Mouse (Mus musculus) limb, embryonic 11.5 days (tissue): ENCODE measurements around the gene Plcl2. TPM values are rescaled to one million over a fixed set of nuclear protein-coding genes. Genes with fewer than 3 reads are reported as not detected.
"Not testable (repeated sequence)": the region's sequence is repeated elsewhere in the genome, so short reads cannot be mapped to it uniquely, and the experiment has no call there.

Experiments used
- ATAC-seq: fragments of 200-750 bp; cut with Nextera tagmentation; 2 replicates; pipeline ENCODE4 v1.8.0; 2017; ENCODE audit warnings: low read depth; ENCODE audit not compliant: insufficient number of reproducible peaks, low FRiP score, low TSS enrichment
- DNase-seq: peaks from one replicate; pipeline ENCODE4 v3.0.0-alpha.2; 2015; ENCODE audit warnings: low spot score
- H3K27ac ChIP-seq: fragments of 300-500 bp; sonication (generic); replicated peaks from 2 replicates; pipeline ENCODE4 v1.5.1; 2014; ENCODE audit warnings: low read depth, mild to moderate bottlenecking, low read length
- H3K27me3 ChIP-seq: fragments of 300-500 bp; sonication (generic); 2 replicates; pipeline ENCODE4 v1.6.1; 2014; ENCODE audit warnings: mild to moderate bottlenecking, low read length, mixed read lengths; ENCODE audit not compliant: control insufficient read depth, insufficient read depth
- H3K36me3 ChIP-seq: fragments of 300-500 bp; sonication (generic); 2 replicates; pipeline ENCODE4 v1.6.1; 2014; ENCODE audit warnings: mild to moderate bottlenecking, low read length, moderate library complexity, mixed read lengths; ENCODE audit not compliant: control insufficient read depth, insufficient read depth
- H3K4me1 ChIP-seq: fragments of 300-500 bp; sonication (generic); 2 replicates; pipeline ENCODE4 v1.6.1; 2014; ENCODE audit warnings: low read length, mixed read lengths; ENCODE audit not compliant: control insufficient read depth, insufficient read depth
- H3K4me2 ChIP-seq: fragments of 300-500 bp; sonication (generic); 2 replicates; pipeline ENCODE4 v1.6.1; 2014; ENCODE audit warnings: low read depth, mild to moderate bottlenecking, moderate library complexity; ENCODE audit not compliant: severe bottlenecking
- H3K4me3 ChIP-seq: fragments of 300-500 bp; sonication (generic); 2 replicates; pipeline ENCODE4 v1.5.1; 2014; ENCODE audit warnings: low read depth, low read length
- H3K9ac ChIP-seq: fragments of 300-500 bp; sonication (generic); 2 replicates; pipeline ENCODE4 v1.6.1; 2014; ENCODE audit warnings: mild to moderate bottlenecking, low read length
- H3K9me3 ChIP-seq: fragments of 300-500 bp; sonication (generic); 2 replicates; pipeline ENCODE4 v1.6.1; 2016; ENCODE audit warnings: low read length; ENCODE audit not compliant: control insufficient read depth
- WGBS: fragments of 180-500 bp; shearing (Covaris S2); extraction: QIAGEN DNeasy Blood & Tissue Kit; methylation state at CpG from one replicate; pipeline ENCODE4 v1.1.7; 2014; 5-methylcytosine and 5-hydroxymethylcytosine counted together
- polyA plus RNA-seq: library from polyadenylated mRNA; unstranded; fragments of >200 nt; fragmentation: Nextera tagmentation; extraction: Ambion mirVana; gene quantifications from 2 replicates; pipeline ENCODE4 v1.2.1, GENCODE M21; 2014

The Plcl2 gene
- polyA plus RNA-seq, 1 experiment from 2014 or later: 5.3 TPM

GRCm38 (mm10) chr17:50558239-50558625 lies 49.0 kb downstream of the Plcl2 start:
- DNase-seq (no peak), ATAC-seq (no peak)
- Histone ChIP-seq H3K9me3 (no peaks in the 10 kb centered on the region), H3K27me3 (no peaks in the 10 kb centered on the region), H3K4me2 (no peak overlapping the region), H3K4me3 (no peak overlapping the region), H3K27ac (no peak overlapping the region), H3K9ac (no peak overlapping the region), H3K36me3 (no peaks in the 10 kb centered on the region), H3K4me1 (no peaks in the 10 kb centered on the region)
- WGBS: 74% methylated on average over 4 of the region's 4 CpGs

DNA sequence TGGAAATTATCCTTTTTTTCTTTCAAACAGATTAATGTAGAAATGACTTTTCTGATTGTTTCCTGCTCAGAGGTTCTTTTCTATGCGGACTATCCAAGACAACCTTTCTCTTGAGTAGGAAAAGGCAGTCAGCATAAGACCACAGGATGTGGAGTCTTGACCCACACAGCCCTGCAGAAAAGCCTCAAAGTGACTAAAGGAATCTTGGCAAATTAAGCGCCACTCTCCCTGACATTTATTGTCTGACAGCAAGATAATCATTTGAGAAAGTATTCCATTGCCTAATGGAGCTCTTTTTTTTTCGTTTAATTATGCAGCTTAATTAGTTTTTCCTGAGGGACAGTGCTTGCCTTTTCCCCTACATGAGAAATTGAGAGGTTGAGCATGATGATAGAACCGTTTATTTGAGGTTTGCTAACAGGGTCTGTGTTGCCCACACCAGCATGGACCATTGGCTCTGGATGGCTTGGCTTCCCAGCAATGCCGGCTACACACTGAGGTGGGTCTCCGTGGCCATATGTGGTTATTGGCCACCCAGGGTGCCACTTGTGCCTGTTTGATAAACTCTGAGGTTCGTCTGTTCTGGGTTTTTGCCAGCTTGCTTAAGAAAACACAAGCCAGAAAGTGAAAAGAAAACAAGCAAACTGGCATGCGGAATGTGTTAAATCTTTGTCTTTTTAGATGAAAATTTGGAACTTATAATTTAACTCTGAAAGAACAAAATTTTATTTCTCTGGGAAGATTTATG lies 56.3 kb downstream of the Plcl2 start:
- no peak overlapping the region for H3K4me2 ChIP-seq
- no peak overlapping the region for H3K9ac ChIP-seq
- no peaks in the 10 kb centered on the region for H3K36me3 ChIP-seq
- H3K4me1 ChIP-seq: no peaks in the 10 kb centered on the region
- peak; percentile 41 for DNase-seq
- H3K9me3 ChIP-seq: no peaks in the 10 kb centered on the region
- no peaks in the 10 kb centered on the region for H3K27me3 ChIP-seq
- no peak for ATAC-seq
- H3K4me3 ChIP-seq: no peak overlapping the region
- no peak overlapping the region for H3K27ac ChIP-seq
- WGBS: 28% methylated on average over 8 of the region's 8 CpGs

GRCm38 (mm10) chr17:50568846-50569245 lies 59.6 kb downstream of the Plcl2 start:
- Histone ChIP-seq H3K4me1 (no peaks in the 10 kb centered on the region), H3K9ac (no peak overlapping the region), H3K27ac (no peak overlapping the region), H3K36me3 (no peaks in the 10 kb centered on the region), H3K4me3 (no peak overlapping the region), H3K27me3 (no peaks in the 10 kb centered on the region), H3K9me3 (no peaks in the 10 kb centered on the region), H3K4me2 (no peak overlapping the region)
- WGBS: 93% methylated on average over 2 of the region's 2 CpGs
- no peak for ATAC-seq
- no peak for DNase-seq

- not testable (repeated sequence) for H3K4me2 ChIP-seq, H3K27ac ChIP-seq, H3K27me3 ChIP-seq, H3K9me3 ChIP-seq, H3K4me1 ChIP-seq, H3K9ac ChIP-seq, ATAC-seq, H3K4me3 ChIP-seq, H3K36me3 ChIP-seq, DNase-seq
- 92% methylated on average over 5 of the region's 5 CpGs for WGBS
Measured at GRCm38 (mm10) chr17:50570228-50570627, 61.0 kb downstream of the Plcl2 start.

- H3K27me3 ChIP-seq: no peaks in the 10 kb centered on the region
- H3K36me3 ChIP-seq: no peaks in the 10 kb centered on the region
- H3K9me3 ChIP-seq: no peaks in the 10 kb centered on the region
- ATAC-seq (no peak), DNase-seq (no peak)
- H3K27ac ChIP-seq: no peak overlapping the region
- H3K4me1 ChIP-seq: no peaks in the 10 kb centered on the region
- H3K4me3 ChIP-seq: no peak overlapping the region
- no peak overlapping the region for H3K4me2 ChIP-seq
- no peak overlapping the region for H3K9ac ChIP-seq
- WGBS: 76% methylated on average over 5 of the region's 5 CpGs
Measured at GRCm38 (mm10) chr17:50570681-50571398, 61.6 kb downstream of the Plcl2 start.

DNA sequence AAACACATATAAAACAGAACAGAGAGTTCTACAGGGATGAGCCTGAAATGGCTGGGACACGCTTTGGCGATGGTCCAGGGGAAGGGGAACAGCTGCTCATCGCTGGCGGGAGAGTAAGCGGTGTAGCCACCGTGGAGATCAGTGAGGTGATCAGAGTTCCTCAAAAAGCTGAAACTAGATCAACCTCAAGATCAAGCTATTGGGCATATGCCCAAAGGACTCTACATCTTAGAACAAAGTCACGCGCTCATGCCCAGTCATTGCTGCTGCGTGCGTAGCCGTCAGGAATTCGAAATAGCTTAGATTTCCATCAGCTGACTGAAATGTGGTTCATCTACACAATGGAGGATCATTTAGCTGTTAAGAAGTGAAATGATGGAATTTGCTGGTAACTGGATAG lies 65.0 kb downstream of the Plcl2 start:
- WGBS: 95% methylated on average over 12 of the region's 12 CpGs
- no peak overlapping the region for H3K4me3 ChIP-seq
- H3K4me1 ChIP-seq: no peaks in the 10 kb centered on the region
- ATAC-seq (no peak), DNase-seq (no peak)
- H3K27me3 ChIP-seq: no peaks in the 10 kb centered on the region
- H3K4me2 ChIP-seq: no peak overlapping the region
- no peaks in the 10 kb centered on the region for H3K9me3 ChIP-seq
- no peaks in the 10 kb centered on the region for H3K36me3 ChIP-seq
- H3K27ac ChIP-seq: no peak overlapping the region
- no peak overlapping the region for H3K9ac ChIP-seq

DNA sequence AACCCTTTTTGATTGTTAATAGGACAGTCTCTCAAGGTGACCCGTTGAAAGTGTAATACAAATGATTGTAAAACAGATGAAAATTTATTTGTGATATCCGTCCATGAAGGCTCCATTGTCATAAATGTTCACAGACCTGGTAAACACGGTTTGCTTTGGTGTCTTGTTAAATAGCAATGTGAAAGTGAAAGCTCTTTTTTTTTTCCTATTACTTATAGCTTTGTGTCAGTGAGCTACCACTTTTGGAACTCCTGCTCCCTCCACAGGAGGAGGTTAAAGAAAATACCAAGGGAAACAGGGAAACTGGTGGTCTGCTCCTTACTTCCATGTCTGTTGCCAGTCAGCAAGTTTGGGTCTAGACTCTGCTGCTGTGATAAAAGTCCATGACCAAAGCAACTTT lies 71.2 kb downstream of the Plcl2 start:
- Histone ChIP-seq H3K36me3 (no peaks in the 10 kb centered on the region), H3K4me2 (no peak overlapping the region), H3K9me3 (no peaks in the 10 kb centered on the region), H3K4me3 (no peak overlapping the region), H3K4me1 (no peaks in the 10 kb centered on the region), H3K27ac (no peak overlapping the region), H3K9ac (no peak overlapping the region), H3K27me3 (no peaks in the 10 kb centered on the region)
- no peak for DNase-seq
- no peak for ATAC-seq
- WGBS: 85% methylated on average over 3 of the region's 3 CpGs

DNA sequence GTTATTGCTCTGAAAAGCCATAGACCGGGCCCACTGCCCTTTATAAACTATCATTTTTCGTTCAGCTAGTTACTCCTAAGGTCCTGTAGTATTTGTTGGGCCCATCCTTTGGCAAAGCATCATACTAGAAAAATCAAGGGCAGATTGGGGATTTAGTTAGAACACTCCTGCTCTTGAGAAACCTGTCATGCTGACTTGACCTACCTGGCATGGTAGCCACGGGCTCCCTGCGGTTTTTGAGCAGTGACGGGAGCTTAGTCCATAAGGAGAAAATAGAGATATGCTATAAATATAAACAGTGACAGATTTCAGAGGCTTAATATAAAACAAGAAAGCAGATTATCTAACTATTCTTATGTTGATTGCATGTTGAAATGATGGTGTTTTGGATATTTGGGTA lies 77.6 kb downstream of the Plcl2 start:
- Histone ChIP-seq H3K4me2 (no peak overlapping the region), H3K27me3 (no peaks in the 10 kb centered on the region), H3K27ac (no peak overlapping the region), H3K4me1 (no peaks in the 10 kb centered on the region), H3K36me3 (no peaks in the 10 kb centered on the region), H3K9ac (no peak overlapping the region), H3K9me3 (no peaks in the 10 kb centered on the region), H3K4me3 (no peak overlapping the region)
- ATAC-seq (no peak), DNase-seq (no peak)
- 89% methylated on average over 5 of the region's 5 CpGs for WGBS
